Mouse (Mus musculus) E14TG2a.4 (cell line): ENCODE measurements at regions not wholly inside any gene's neighbourhood (a gene's known extent, or its start where the extent isn't known, plus 50 kb on each side); places are given as distances from the start of the nearest gene placed in this dataset.

Source experiments
- H3K27me3 ChIP-seq: 2 replicates; pipeline ENCODE4 v1.6.1; 2014; ENCODE audit warnings: low read length, control low read depth; ENCODE audit not compliant: insufficient read depth
- H3K36me3 ChIP-seq: 2 replicates; pipeline ENCODE4 v1.6.1; 2014; ENCODE audit warnings: low read length, control low read depth; ENCODE audit not compliant: insufficient read depth
- H3K4me1 ChIP-seq: replicated peaks from 2 replicates; pipeline ENCODE4 v1.6.1; 2014; ENCODE audit warnings: low read depth, low read length, control low read depth
- H3K4me3 ChIP-seq: replicated peaks from 2 replicates; pipeline ENCODE4 v1.5.1; 2014; ENCODE audit warnings: mild to moderate bottlenecking, low read length
- H3K9me3 ChIP-seq: 2 replicates; pipeline ENCODE4 v1.6.1; 2014; ENCODE audit warnings: low read length, control low read depth
- CTCF ChIP-seq: conservative IDR thresholded peaks from 2 replicates; pipeline ENCODE4 v1.5.1; 2014; ENCODE audit warnings: low read length
- NANOG ChIP-seq: IDR thresholded peaks from 2 replicates; pipeline ENCODE4 v1.6.1; 2014; ENCODE audit warnings: borderline replicate concordance, low read length, mixed read lengths
- POU5F1 ChIP-seq: IDR thresholded peaks from 2 replicates; pipeline ENCODE4 v1.6.1; 2014; ENCODE audit warnings: low read length, borderline replicate concordance

- H3K27me3 ChIP-seq: no peaks in the 10 kb centered on the region
- no peaks in the 10 kb centered on the region for H3K9me3 ChIP-seq
- no peak overlapping the region for H3K4me3 ChIP-seq
- no peaks in the 10 kb centered on the region for H3K36me3 ChIP-seq
- TF ChIP-seq CTCF (no peak), NANOG (peak; percentile 63; the same call in 1 of the 2 replicates), POU5F1 (no peak)
- H3K4me1 ChIP-seq: no peaks in the 10 kb centered on the region
Measured at GRCm38 (mm10) chr11:39794183-39794652, 900.8 kb downstream of the Mat2b start.

- Histone ChIP-seq H3K9me3 (no peaks in the 10 kb centered on the region), H3K4me1 (no peaks in the 10 kb centered on the region), H3K27me3 (no peaks in the 10 kb centered on the region), H3K4me3 (no peak overlapping the region), H3K36me3 (no peaks in the 10 kb centered on the region)
- no peak for TF ChIP-seq NANOG
Measured at GRCm38 (mm10) chr11:39792112-39792511, 902.9 kb downstream of the Mat2b start.
